Mouse (Mus musculus): ENCODE measurements at regions not wholly inside any gene's neighbourhood (a gene's known extent, or its start where the extent isn't known, plus 50 kb on each side); places are given as distances from the start of the nearest gene placed in this dataset.

- peaks cover 4% of the 10 kb centered on the region; the same call in 1 of the 2 replicates for H3K9me3 ChIP-seq (ENCODE audit: control insufficient read depth, low read length)
- no peak for ATAC-seq (ENCODE audit: low read depth)
- WGBS = 91% methylated on average over 2 of the region's 2 CpGs
Observed at GRCm38 (mm10) chr6:35458250-35458649, 81.4 kb downstream of the Mtpn start.

GRCm38 (mm10) chr6:35445007-35445406 lies 94.7 kb downstream of the Mtpn start:
- H3K27me3 ChIP-seq (replicated peaks; ENCODE audit: control insufficient read depth, insufficient read depth, low read length) = no peaks in the 10 kb centered on the region
- H3K9me3 ChIP-seq (ENCODE audit: control insufficient read depth, low read length) = no peaks in the 10 kb centered on the region
- H3K4me2 ChIP-seq (ENCODE audit: low read depth, low read length) = no peak overlapping the region
- H3K4me3 ChIP-seq (ENCODE audit: low read depth, low read length) = no peak overlapping the region
- H3K36me3 ChIP-seq (ENCODE audit: control insufficient read depth, insufficient read depth, low read length) = no peaks in the 10 kb centered on the region
- no peak overlapping the region for H3K9ac ChIP-seq (ENCODE audit: low read depth, low read length)
- no peak overlapping the region for H3K27ac ChIP-seq (replicated peaks; ENCODE audit: low read depth, low read length)
- ATAC-seq (ENCODE audit: low read depth) (no peak), DNase-seq (ENCODE audit: low spot score) (no peak)
- H3K4me1 ChIP-seq (ENCODE audit: control insufficient read depth, insufficient read depth, low read length) = no peaks in the 10 kb centered on the region
- WGBS = 81% methylated on average over 1 of the region's 1 CpGs

More at GRCm38 (mm10) chr6:35458250-35458649, 81.4 kb downstream of the Mtpn start:
- Histone ChIP-seq H3K4me3 (ENCODE audit: low read depth, low read length) (no peak overlapping the region), H3K4me2 (ENCODE audit: low read depth, low read length) (no peak overlapping the region), H3K4me1 (ENCODE audit: control insufficient read depth, insufficient read depth, low read length) (no peaks in the 10 kb centered on the region), H3K27ac (replicated peaks; ENCODE audit: low read depth, low read length) (no peak overlapping the region), H3K36me3 (ENCODE audit: control insufficient read depth, insufficient read depth, low read length) (no peaks in the 10 kb centered on the region), H3K9ac (ENCODE audit: low read depth, low read length) (no peak overlapping the region), H3K27me3 (replicated peaks; ENCODE audit: control insufficient read depth, insufficient read depth, low read length) (no peaks in the 10 kb centered on the region)
- no peak for DNase-seq (ENCODE audit: low spot score)

- Histone ChIP-seq H3K4me3 (ENCODE audit: low read depth, low read length) (no peak overlapping the region), H3K27ac (replicated peaks; ENCODE audit: low read depth, low read length) (no peak overlapping the region), H3K36me3 (ENCODE audit: control insufficient read depth, insufficient read depth, low read length) (no peaks in the 10 kb centered on the region), H3K9me3 (ENCODE audit: control insufficient read depth, low read length) (no peaks in the 10 kb centered on the region), H3K4me1 (ENCODE audit: control insufficient read depth, insufficient read depth, low read length) (no peaks in the 10 kb centered on the region), H3K4me2 (ENCODE audit: low read depth, low read length) (no peak overlapping the region), H3K27me3 (replicated peaks; ENCODE audit: control insufficient read depth, insufficient read depth, low read length) (no peaks in the 10 kb centered on the region), H3K9ac (ENCODE audit: low read depth, low read length) (no peak overlapping the region)
- ATAC-seq (ENCODE audit: low read depth) (peak; percentile 41; the same call in 1 of the 2 replicates), DNase-seq (ENCODE audit: low spot score) (peak; percentile 34)
- 60% methylated on average over 3 of the region's 3 CpGs for WGBS
Observed at GRCm38 (mm10) chr6:35426301-35426700, 100.4 kb upstream of the Fam180a start.

GRCm38 (mm10) chr6:35424521-35424920 lies 98.6 kb upstream of the Fam180a start:
- H3K36me3 ChIP-seq (ENCODE audit: control insufficient read depth, insufficient read depth, low read length) = no peaks in the 10 kb centered on the region
- DNase-seq (ENCODE audit: low spot score) (no peak), ATAC-seq (ENCODE audit: low read depth) (no peak)
- no peaks in the 10 kb centered on the region for H3K27me3 ChIP-seq (replicated peaks; ENCODE audit: control insufficient read depth, insufficient read depth, low read length)
- H3K27ac ChIP-seq (replicated peaks; ENCODE audit: low read depth, low read length) = no peak overlapping the region
- peaks cover 5% of the 10 kb centered on the region; the same call in 1 of the 2 replicates for H3K9me3 ChIP-seq (ENCODE audit: control insufficient read depth, low read length)
- WGBS = 83% methylated on average over 2 of the region's 2 CpGs
- H3K9ac ChIP-seq (ENCODE audit: low read depth, low read length) = no peak overlapping the region
- no peak overlapping the region for H3K4me2 ChIP-seq (ENCODE audit: low read depth, low read length)
- H3K4me3 ChIP-seq (ENCODE audit: low read depth, low read length) = no peak overlapping the region
- H3K4me1 ChIP-seq (ENCODE audit: control insufficient read depth, insufficient read depth, low read length) = no peaks in the 10 kb centered on the region

GRCm38 (mm10) chr6:35420924-35421323 lies 95.0 kb upstream of the Fam180a start:
- Histone ChIP-seq H3K9me3 (ENCODE audit: control insufficient read depth, low read length) (peaks cover 5% of the 10 kb centered on the region; the same call in 1 of the 2 replicates), H3K9ac (ENCODE audit: low read depth, low read length) (no peak overlapping the region), H3K4me1 (ENCODE audit: control insufficient read depth, insufficient read depth, low read length) (no peaks in the 10 kb centered on the region), H3K4me3 (ENCODE audit: low read depth, low read length) (no peak overlapping the region), H3K4me2 (ENCODE audit: low read depth, low read length) (no peak overlapping the region), H3K36me3 (ENCODE audit: control insufficient read depth, insufficient read depth, low read length) (no peaks in the 10 kb centered on the region), H3K27me3 (replicated peaks; ENCODE audit: control insufficient read depth, insufficient read depth, low read length) (no peaks in the 10 kb centered on the region), H3K27ac (replicated peaks; ENCODE audit: low read depth, low read length) (no peak overlapping the region)
- WGBS = 78% methylated on average over 7 of the region's 7 CpGs
- no peak for ATAC-seq (ENCODE audit: low read depth)
- no peak for DNase-seq (ENCODE audit: low spot score)

- WGBS = 47% methylated on average over 9 of the region's 9 CpGs
- H3K4me2 ChIP-seq (ENCODE audit: low read depth, low read length) = no peak overlapping the region
- H3K27me3 ChIP-seq (replicated peaks; ENCODE audit: control insufficient read depth, insufficient read depth, low read length) = no peaks in the 10 kb centered on the region
- no peak overlapping the region for H3K4me3 ChIP-seq (ENCODE audit: low read depth, low read length)
- DNase-seq (ENCODE audit: low spot score) (no peak), ATAC-seq (ENCODE audit: low read depth) (no peak)
- no peak overlapping the region; the same call in 1 of the 2 replicates for H3K27ac ChIP-seq (replicated peaks; ENCODE audit: low read depth, low read length)
- no peaks in the 10 kb centered on the region for H3K4me1 ChIP-seq (ENCODE audit: control insufficient read depth, insufficient read depth, low read length)
- no peaks in the 10 kb centered on the region for H3K36me3 ChIP-seq (ENCODE audit: control insufficient read depth, insufficient read depth, low read length)
- H3K9ac ChIP-seq (ENCODE audit: low read depth, low read length) = no peak overlapping the region
- H3K9me3 ChIP-seq (ENCODE audit: control insufficient read depth, low read length) = no peaks in the 10 kb centered on the region
Observed at GRCm38 (mm10) chr6:35405044-35405443, 79.1 kb upstream of the Fam180a start.

- Histone ChIP-seq H3K4me1 (ENCODE audit: control insufficient read depth, insufficient read depth, low read length) (no peaks in the 10 kb centered on the region), H3K27me3 (replicated peaks; ENCODE audit: control insufficient read depth, insufficient read depth, low read length) (no peaks in the 10 kb centered on the region), H3K9ac (ENCODE audit: low read depth, low read length) (no peak overlapping the region), H3K9me3 (ENCODE audit: control insufficient read depth, low read length) (no peaks in the 10 kb centered on the region), H3K27ac (replicated peaks; ENCODE audit: low read depth, low read length) (no peak overlapping the region), H3K36me3 (ENCODE audit: control insufficient read depth, insufficient read depth, low read length) (no peaks in the 10 kb centered on the region), H3K4me3 (ENCODE audit: low read depth, low read length) (no peak overlapping the region), H3K4me2 (ENCODE audit: low read depth, low read length) (no peak overlapping the region)
- 71% methylated on average over 5 of the region's 5 CpGs for WGBS
- no peak for DNase-seq (ENCODE audit: low spot score)
- ATAC-seq (ENCODE audit: low read depth) = no peak
Observed at GRCm38 (mm10) chr6:35403341-35403910, 77.5 kb upstream of the Fam180a start.

- H3K27me3 ChIP-seq (replicated peaks; ENCODE audit: control insufficient read depth, insufficient read depth, low read length) = no peaks in the 10 kb centered on the region
- ATAC-seq (ENCODE audit: low read depth) (no peak), DNase-seq (ENCODE audit: low spot score) (no peak)
- H3K27ac ChIP-seq (replicated peaks; ENCODE audit: low read depth, low read length) = no peak overlapping the region
- no peak overlapping the region for H3K9ac ChIP-seq (ENCODE audit: low read depth, low read length)
- H3K9me3 ChIP-seq (ENCODE audit: control insufficient read depth, low read length) = no peaks in the 10 kb centered on the region
- no peaks in the 10 kb centered on the region for H3K4me1 ChIP-seq (ENCODE audit: control insufficient read depth, insufficient read depth, low read length)
- H3K4me3 ChIP-seq (ENCODE audit: low read depth, low read length) = no peak overlapping the region
- 97% methylated on average over 7 of the region's 9 CpGs for WGBS
- H3K4me2 ChIP-seq (ENCODE audit: low read depth, low read length) = no peak overlapping the region
- H3K36me3 ChIP-seq (ENCODE audit: control insufficient read depth, insufficient read depth, low read length) = no peaks in the 10 kb centered on the region
Observed at GRCm38 (mm10) chr6:35395726-35396125, 69.8 kb upstream of the Fam180a start.

GRCm38 (mm10) chr6:35388827-35389226 lies 62.9 kb upstream of the Fam180a start:
- 78% methylated on average over 3 of the region's 3 CpGs for WGBS
- no peaks in the 10 kb centered on the region for H3K36me3 ChIP-seq (ENCODE audit: control insufficient read depth, insufficient read depth, low read length)

More at GRCm38 (mm10) chr6:35388827-35389226, 62.9 kb upstream of the Fam180a start:
- H3K9ac ChIP-seq (ENCODE audit: low read depth, low read length) = no peak overlapping the region
- H3K27ac ChIP-seq (replicated peaks; ENCODE audit: low read depth, low read length) = no peak overlapping the region
- no peaks in the 10 kb centered on the region for H3K4me1 ChIP-seq (ENCODE audit: control insufficient read depth, insufficient read depth, low read length)
- H3K27me3 ChIP-seq (replicated peaks; ENCODE audit: control insufficient read depth, insufficient read depth, low read length) = no peaks in the 10 kb centered on the region
- ATAC-seq (ENCODE audit: low read depth) (no peak), DNase-seq (ENCODE audit: low spot score) (no peak)
- H3K4me2 ChIP-seq (ENCODE audit: low read depth, low read length) = no peak overlapping the region
- no peak overlapping the region for H3K4me3 ChIP-seq (ENCODE audit: low read depth, low read length)
- H3K9me3 ChIP-seq (ENCODE audit: control insufficient read depth, low read length) = no peaks in the 10 kb centered on the region
